In the genomic region with DNA sequence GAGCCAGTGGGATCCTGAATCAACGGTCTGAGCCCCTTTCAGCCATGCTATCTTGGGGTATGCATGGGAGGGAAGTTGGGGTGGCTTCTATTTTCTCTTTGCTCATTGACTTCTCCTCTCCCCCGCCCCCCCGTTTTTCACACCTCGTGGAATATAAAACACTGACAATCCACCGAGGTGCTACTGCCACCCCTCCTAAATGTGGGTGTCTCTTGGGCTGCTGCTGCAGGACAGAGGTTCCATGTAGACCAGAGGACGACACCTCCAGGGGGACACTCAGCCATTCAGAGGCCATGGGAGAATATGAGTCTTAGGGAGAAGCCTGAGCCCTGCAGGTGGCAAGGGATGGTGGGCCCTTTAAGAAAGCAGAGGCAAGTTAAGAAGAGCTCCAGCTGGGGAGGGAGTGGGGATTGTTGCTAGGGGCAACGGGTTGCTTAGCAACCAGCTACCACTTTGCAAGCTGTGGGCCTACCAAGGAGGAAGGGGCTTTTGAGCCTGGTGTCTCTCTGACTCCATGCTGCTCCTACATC, we compare ENCODE assay signal across 9 mouse cellular contexts. TPM values are rescaled to one million over a fixed set of nuclear protein-coding genes. Genes with fewer than 3 reads are reported as not detected.
DNase-seq lines count a peak whose midpoint lies in the region; ATAC-seq and TF ChIP-seq lines count a peak whose summit lies in the region.
"Had no signal": no experiment of that assay in that cellular context is flagged by ENCODE, and none has a peak within 500 bp of the region (broad histone marks: within the 10 kb centered on the region; RNA-seq: fewer than 3 reads in every experiment).

No protein-coding gene starts in this region.

- ATAC-seq in forebrain, embryonic 15.5 days (replicated peaks): peak; percentile 82
- ATAC-seq in neural tube, embryonic 14.5 days (ENCODE audit: low read depth): peak; percentile 78

- peak overlapping the region; percentile 26 for H3K4me2 ChIP-seq in forebrain, embryonic 15.5 days (replicated peaks)
- H3K4me2 ChIP-seq in neural tube, embryonic 14.5 days (ENCODE audit: low read depth, low read length): peak overlapping the region; percentile 4; the same call in 1 of the 2 replicates
- H3K4me2 ChIP-seq: limb, embryonic 15.5 days had no signal

- peak; percentile 81 for DNase-seq in left cerebral cortex, adult 11 months (ENCODE audit: low spot score)
- DNase-seq in c-Kit-positive CD71-positive TER-119-positive erythroid progenitor cells, embryonic 14.5 days (ENCODE audit: low spot score): no peak
- DNase-seq in spleen, adult 18-20 months: no peak
- DNase-seq in T-cell, adult 2 months (ENCODE audit: low spot score): no peak
- DNase-seq in lung, postnatal 25 days (ENCODE audit: low spot score): no peak

- WGBS in forebrain, embryonic 15.5 days: 13% methylated on average over 7 of the region's 7 CpGs
- WGBS in neural tube, embryonic 14.5 days: 26% methylated on average over 7 of the region's 7 CpGs

- H3K4me3 ChIP-seq in cortical plate, adult 2 months (ENCODE audit: insufficient read depth, low read length): no peak overlapping the region
- H3K4me3 ChIP-seq in forebrain, embryonic 15.5 days: 0 out of 2 replicates have a peak overlapping the region, but pooled peaks have one; percentile 0
- no peak overlapping the region for H3K4me3 ChIP-seq in neural tube, embryonic 14.5 days (ENCODE audit: low read depth, low read length)
- H3K4me3 ChIP-seq: limb, embryonic 15.5 days had no signal

- H3K9ac ChIP-seq in forebrain, embryonic 15.5 days (replicated peaks): no peak overlapping the region
- H3K9ac ChIP-seq in neural tube, embryonic 14.5 days (replicated peaks; ENCODE audit: low read depth, low read length): no peak overlapping the region; the same call in 1 of the 2 replicates
- H3K9ac ChIP-seq: limb, embryonic 15.5 days had no signal

- no peak for TF ChIP-seq POLR2A in cortical plate, adult 2 months (IDR thresholded peaks at IDR 0.05; ENCODE audit: extremely low read depth, insufficient read depth, low read length)

- no peak for TF ChIP-seq CTCF in cortical plate, adult 2 months (IDR thresholded peaks at IDR 0.05; ENCODE audit: extremely low read depth, insufficient read depth, low read length)

- peaks cover 20% of the 10 kb centered on the region for H3K4me1 ChIP-seq in cortical plate, adult 2 months (ENCODE audit: control insufficient read depth, insufficient read depth, low read length)
- H3K4me1 ChIP-seq in forebrain, embryonic 15.5 days: peaks cover 62% of the 10 kb centered on the region
- peaks cover 46% of the 10 kb centered on the region for H3K4me1 ChIP-seq in neural tube, embryonic 14.5 days (ENCODE audit: control insufficient read depth, insufficient read depth, low read length)

- peak overlapping the region; percentile 26 for H3K27ac ChIP-seq in cortical plate, adult 2 months (ENCODE audit: insufficient read depth, low read length)
- H3K27ac ChIP-seq in forebrain, embryonic 15.5 days (replicated peaks): peak overlapping the region; percentile 86
- peak overlapping the region; percentile 70; the same call in 1 of the 2 replicates for H3K27ac ChIP-seq in neural tube, embryonic 14.5 days (ENCODE audit: low read depth, low read length)
- H3K27ac ChIP-seq: limb, embryonic 15.5 days had no signal

- no peaks in the 10 kb centered on the region for H3K9me3 ChIP-seq in forebrain, embryonic 15.5 days
- H3K9me3 ChIP-seq in neural tube, embryonic 14.5 days (ENCODE audit: control insufficient read depth, low read length): no peaks in the 10 kb centered on the region
- H3K9me3 ChIP-seq: limb, embryonic 15.5 days had no signal

- no peaks in the 10 kb centered on the region for H3K27me3 ChIP-seq in forebrain, embryonic 15.5 days
- H3K27me3 ChIP-seq in neural tube, embryonic 14.5 days (ENCODE audit: control insufficient read depth, insufficient read depth, low read length): no peaks in the 10 kb centered on the region

- peaks cover 18% of the 10 kb centered on the region for H3K36me3 ChIP-seq in forebrain, embryonic 15.5 days
- peaks cover 18% of the 10 kb centered on the region for H3K36me3 ChIP-seq in neural tube, embryonic 14.5 days (ENCODE audit: control insufficient read depth, insufficient read depth, low read length)
- H3K36me3 ChIP-seq: limb, embryonic 15.5 days had no signal

RNA-seq across cellular contexts. Expression of gene Fcho1, which starts 5.5 kb away (rescaled TPM):
- 218 and 247 TPM in 2 replicates for polyA plus RNA-seq in cortical plate, adult 2 months (2012; rRNA removed)
- polyA plus RNA-seq in forebrain, embryonic 15.5 days (2015; fragmentation: Nextera tagmentation; extraction: Ambion mirVana): 70.9 and 71.7 TPM in 2 replicates
- 49.1 and 62.7 TPM in 2 replicates for polyA plus RNA-seq in neural tube, embryonic 14.5 days (2014; fragmentation: Nextera tagmentation; extraction: Ambion mirVana)

RNA-seq across cellular contexts. Expression of gene B3gnt3, which starts 18.4 kb away (rescaled TPM):
- polyA plus RNA-seq in cortical plate, adult 2 months (2012; rRNA removed): 0.74 and 0.86 TPM in 2 replicates
- 0.42 and 0.46 TPM in 2 replicates for polyA plus RNA-seq in forebrain, embryonic 15.5 days (2015; fragmentation: Nextera tagmentation; extraction: Ambion mirVana)
- polyA plus RNA-seq in neural tube, embryonic 14.5 days (2014; fragmentation: Nextera tagmentation; extraction: Ambion mirVana): 0.11 and 0.53 TPM in 2 replicates

RNA-seq across cellular contexts. Expression of gene Insl3, which starts 31.0 kb away (rescaled TPM):
- polyA plus RNA-seq in cortical plate, adult 2 months (2012; rRNA removed): 1.4 and 1.6 TPM in 2 replicates
- polyA plus RNA-seq in forebrain, embryonic 15.5 days (2015; fragmentation: Nextera tagmentation; extraction: Ambion mirVana): 0.54 TPM in 1 of 2 replicates, not detected in the other
- polyA plus RNA-seq in neural tube, embryonic 14.5 days (2014; fragmentation: Nextera tagmentation; extraction: Ambion mirVana): 0.55 and 1.0 TPM in 2 replicates

RNA-seq across cellular contexts. Expression of gene Jak3, which starts 43.9 kb away (rescaled TPM):
- 6.0 and 6.1 TPM in 2 replicates for polyA plus RNA-seq in cortical plate, adult 2 months (2012; rRNA removed)
- 2.9 and 3.3 TPM in 2 replicates for polyA plus RNA-seq in forebrain, embryonic 15.5 days (2015; fragmentation: Nextera tagmentation; extraction: Ambion mirVana)
- 2.8 and 4.1 TPM in 2 replicates for polyA plus RNA-seq in neural tube, embryonic 14.5 days (2014; fragmentation: Nextera tagmentation; extraction: Ambion mirVana)

RNA-seq across cellular contexts. Expression of gene Unc13a, which starts 48.4 kb away (rescaled TPM):
- polyA plus RNA-seq in cortical plate, adult 2 months (2012; rRNA removed): 199 and 221 TPM in 2 replicates
- polyA plus RNA-seq in forebrain, embryonic 15.5 days (2015; fragmentation: Nextera tagmentation; extraction: Ambion mirVana): 23.3 and 23.6 TPM in 2 replicates
- polyA plus RNA-seq in neural tube, embryonic 14.5 days (2014; fragmentation: Nextera tagmentation; extraction: Ambion mirVana): 17.8 and 20.6 TPM in 2 replicates

Comparison
In these comparisons a context has a peak if more than half of its experiments do, and no peak if none do; other contexts are left out.
1. H3K27ac ChIP-seq: peak in every context shown above with its lines; median percentile 86 in forebrain, embryonic 15.5 days; 70 in neural tube, embryonic 14.5 days; 26 in cortical plate, adult 2 months.